Mouse (Mus musculus) gastrocnemius, postnatal 14 days (tissue): ENCODE measurements around the gene Kcnk5. TPM values are rescaled to one million over a fixed set of nuclear protein-coding genes. Genes with fewer than 3 reads are reported as not detected.
A peak's percentile ranks its signal among the peaks of the same experiment; 100 is the strongest.

Source experiments
- DNase-seq: peaks from one replicate; pipeline ENCODE4 v3.0.0; 2021; ENCODE audit warnings: mixed read lengths
- intact Hi-C: fragments of 180-260 bp; cut with DNase I; formaldehyde crosslinking; loops from one replicate; pipeline ENCODE4 v1.15.1; 2025; ENCODE audit warnings: low total_unique reads
- long read RNA-seq, 2 experiments: library from polyadenylated mRNA; stranded (forward); transcript quantifications; one replicate each; pipeline ENCODE4 v2.0.0; 2021
- total RNA-seq, 2 experiments: library from RNA; stranded (reverse); gene quantifications; 2 replicates each; pipeline ENCODE4 v1.2.3; 2021

Kcnk5 gene
- total RNA-seq = 1 to 10 TPM in 1 of 2 experiments, under 1 TPM in 1; 0.53 to 1.1 TPM
- long read RNA-seq, experiment 1 = 0 reads
- long read RNA-seq, experiment 2, partial matches to known transcripts = 0 of 1 reads
- long read RNA-seq, experiment 2, other reads (novel, unspliced or antisense) = 0 of 1 reads

DNA sequence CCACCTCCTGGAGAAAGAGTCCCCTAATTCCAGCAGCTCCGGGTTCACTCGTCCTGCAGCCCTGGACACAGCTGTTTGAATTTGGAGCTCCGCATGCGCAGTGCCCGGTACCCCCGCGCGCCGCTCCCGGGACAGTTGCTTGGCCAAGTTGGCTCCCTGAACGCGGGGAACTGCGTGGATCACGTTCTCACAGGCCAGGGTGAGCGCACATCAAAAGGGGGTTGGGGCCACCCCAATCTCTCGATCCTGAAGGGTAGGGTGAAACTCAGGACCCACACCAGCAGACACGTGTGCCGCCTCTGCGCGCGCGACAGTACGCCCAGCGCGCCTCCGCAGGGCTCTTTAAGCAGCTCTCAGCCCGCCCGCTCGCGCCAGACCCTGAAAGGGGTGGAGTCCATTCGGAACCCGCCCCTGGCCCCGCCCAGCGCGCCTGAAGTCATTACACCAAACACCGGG, at the start of gene Kcnk5:
TSS of gene Kcnk5 (minus strand) at position 344 of the 456 bp plus-strand sequence.
- DNase-seq = peak; percentile 88
- intact Hi-C loops = no loop called here

DNA sequence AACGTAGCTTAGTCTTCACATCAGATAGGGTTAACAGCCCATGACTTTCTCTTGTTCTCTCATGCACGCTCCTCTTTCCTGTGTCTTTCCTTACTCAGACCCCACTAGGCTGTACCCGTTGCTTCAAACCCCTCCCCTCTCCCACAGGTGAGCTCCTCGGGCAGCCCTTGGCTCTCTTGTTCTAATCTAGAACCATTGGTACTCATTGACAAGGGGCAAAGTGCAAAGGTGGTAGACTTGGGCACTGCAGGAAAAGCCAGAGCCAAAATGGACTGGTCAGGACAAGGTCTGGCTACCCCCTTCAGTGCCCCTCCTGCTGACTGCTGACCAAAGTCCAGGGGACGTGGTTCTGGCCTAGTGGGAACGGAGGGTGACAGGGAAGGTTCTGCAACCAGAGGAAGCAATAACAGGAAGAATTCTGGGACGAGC, 48.5 kb upstream of the Kcnk5 start:
- intact Hi-C loops = no loop called here

DNA sequence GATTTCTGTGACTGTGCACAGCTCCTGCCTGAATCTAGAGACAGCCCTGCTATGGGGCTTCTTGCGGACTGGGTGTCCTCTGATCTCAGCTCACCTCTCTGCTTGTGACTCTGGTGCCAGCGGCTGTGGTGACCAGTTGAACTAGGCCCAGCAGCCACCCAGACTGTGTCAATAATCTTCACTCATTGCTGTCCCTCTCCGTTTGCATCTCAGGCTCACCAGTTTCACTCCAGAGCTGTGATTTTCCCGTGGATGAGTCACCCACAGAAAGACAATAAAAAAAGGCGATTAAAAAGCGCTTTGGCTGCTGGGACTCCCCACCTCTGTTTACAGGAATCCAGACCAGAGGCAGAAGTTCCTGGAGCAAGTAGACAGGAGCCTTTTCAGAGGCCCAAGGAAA, 47.8 kb upstream of the Kcnk5 start:
- intact Hi-C loops = no loop called here
- no peak for DNase-seq

More for the DNA sequence above, 48.5 kb upstream of the Kcnk5 start:
- no peak for DNase-seq

- intact Hi-C loops = no loop called here
- DNase-seq = peak; percentile 23
Measured at GRCm38 (mm10) chr14:20228336-20228735, 46.7 kb upstream of the Kcnk5 start.

DNA sequence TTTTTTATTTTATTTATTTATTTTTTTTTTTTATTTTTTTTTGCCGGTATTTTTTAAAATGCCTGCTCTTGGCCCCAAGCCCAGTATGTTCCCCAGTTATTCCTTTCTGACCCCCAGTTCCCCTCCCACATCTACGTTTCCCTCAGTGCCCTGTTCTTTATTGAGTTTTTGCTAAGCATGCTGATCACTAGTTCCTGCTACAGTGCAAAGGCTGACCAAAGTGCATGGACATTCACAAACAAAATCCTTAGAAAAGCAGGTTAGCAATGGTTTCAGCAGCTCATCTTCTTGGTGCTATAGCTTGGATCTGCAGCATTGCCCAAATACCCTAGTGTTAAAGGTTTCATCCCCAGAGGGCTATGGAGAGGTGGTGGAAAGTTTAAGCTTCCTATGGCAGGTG, 45.4 kb upstream of the Kcnk5 start:
- DNase-seq = no peak

GRCm38 (mm10) chr14:20226488-20226887, 44.9 kb upstream of the Kcnk5 start:
- intact Hi-C loops = no loop called here
- DNase-seq = no peak

More for the DNA sequence above, 45.4 kb upstream of the Kcnk5 start:
- intact Hi-C loops = no loop called here

GRCm38 (mm10) chr14:20225525-20225924, 43.9 kb upstream of the Kcnk5 start:
- intact Hi-C loops = no loop called here
- no peak for DNase-seq

DNA sequence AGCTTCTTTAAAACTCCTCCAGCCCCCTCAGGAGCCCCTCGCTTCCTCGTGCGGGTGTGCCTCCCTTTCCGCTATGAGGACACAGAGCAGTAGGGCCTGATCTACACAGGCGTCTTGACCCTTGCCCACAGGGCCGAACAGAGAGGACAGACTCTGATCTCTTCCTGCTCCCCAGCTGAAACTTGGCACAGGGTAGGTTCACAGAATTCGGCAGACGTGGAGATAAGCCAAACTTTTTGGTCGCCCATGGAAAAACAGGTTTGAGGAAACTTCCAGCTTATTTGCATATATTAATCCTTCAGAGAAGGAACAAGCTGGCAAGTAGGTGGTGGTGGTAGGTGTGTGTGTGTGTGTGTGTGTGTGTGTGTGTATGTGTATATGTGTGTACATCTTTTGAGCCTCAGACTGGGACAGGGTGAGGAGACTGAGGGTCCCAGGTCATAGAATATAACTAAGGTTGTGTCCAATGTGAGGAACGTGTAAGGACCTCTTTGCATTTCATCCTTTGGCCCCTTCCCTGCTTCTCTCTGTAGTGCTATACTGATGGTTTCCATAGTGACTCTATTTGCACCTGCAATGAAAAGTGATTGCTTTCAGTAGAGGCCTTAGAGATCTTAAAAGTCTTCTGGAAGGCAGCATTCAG, 43.1 kb upstream of the Kcnk5 start:
- intact Hi-C loops = no loop called here
- DNase-seq = no peak

- DNase-seq = no peak
- intact Hi-C loops = no loop called here
Measured at GRCm38 (mm10) chr14:20224163-20224562, 42.6 kb upstream of the Kcnk5 start.

DNA sequence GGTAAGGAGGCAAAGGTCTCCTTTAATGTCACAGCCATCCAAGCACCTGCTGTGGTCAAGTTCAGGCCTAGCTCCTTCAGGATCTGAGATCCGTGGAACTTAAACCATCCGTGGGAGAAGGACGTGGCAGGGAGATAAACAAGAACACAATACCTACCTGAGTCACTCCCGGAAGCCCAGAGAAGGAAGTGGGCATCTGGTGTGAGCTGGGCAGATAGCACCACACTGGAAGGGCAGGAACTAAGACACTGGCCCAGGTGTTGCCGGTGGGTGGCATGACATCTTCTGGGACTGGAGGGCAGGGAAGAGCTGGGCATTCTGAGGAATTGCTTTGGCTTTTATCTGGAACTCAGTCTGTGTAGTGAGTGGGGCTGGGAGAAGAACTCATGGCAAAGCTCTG, 41.6 kb upstream of the Kcnk5 start:
- DNase-seq = no peak

DNA sequence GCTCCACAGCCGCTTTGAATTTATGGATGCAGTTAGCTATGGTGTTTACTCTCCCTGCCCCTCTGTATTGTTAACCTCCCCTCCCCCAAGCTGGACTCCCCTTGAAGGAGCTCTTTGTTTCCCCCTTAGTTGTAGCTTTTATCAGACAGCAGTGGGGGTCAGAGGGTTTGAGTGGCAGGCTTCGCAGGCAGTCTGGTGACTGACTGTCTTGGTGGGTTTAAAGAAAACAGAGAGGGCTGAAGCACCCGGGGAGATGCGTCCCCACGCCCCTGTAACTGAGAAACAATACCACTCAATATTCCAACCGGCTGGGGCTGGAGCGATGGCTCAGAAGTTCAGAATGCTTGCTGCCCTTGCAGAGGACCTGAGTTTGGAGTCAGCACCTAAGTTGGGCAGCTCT, 39.5 kb upstream of the Kcnk5 start:
- intact Hi-C loops = no loop called here
- no peak for DNase-seq

More for the DNA sequence above, 41.6 kb upstream of the Kcnk5 start:
- intact Hi-C loops = no loop called here

DNA sequence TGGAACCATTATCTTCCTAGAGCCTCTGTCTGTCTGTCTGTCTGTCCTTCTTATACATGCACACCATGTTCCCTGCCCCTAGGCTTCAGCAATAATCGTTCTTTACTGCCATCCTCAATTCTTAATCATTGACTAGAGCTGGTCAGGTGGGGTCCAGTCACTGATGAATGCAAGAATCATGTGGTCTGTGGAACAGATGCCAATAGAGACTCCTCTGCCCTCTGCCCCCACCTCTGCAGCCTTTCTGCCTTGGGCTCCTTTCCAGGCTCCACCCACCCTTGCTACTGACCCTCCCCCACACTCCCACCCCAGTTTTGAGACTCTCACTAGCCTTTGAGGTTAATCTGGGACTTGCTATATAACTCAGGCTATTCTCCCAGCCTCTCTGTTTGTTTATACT, 38.2 kb upstream of the Kcnk5 start:
- no peak for DNase-seq
- intact Hi-C loops = no loop called here

DNA sequence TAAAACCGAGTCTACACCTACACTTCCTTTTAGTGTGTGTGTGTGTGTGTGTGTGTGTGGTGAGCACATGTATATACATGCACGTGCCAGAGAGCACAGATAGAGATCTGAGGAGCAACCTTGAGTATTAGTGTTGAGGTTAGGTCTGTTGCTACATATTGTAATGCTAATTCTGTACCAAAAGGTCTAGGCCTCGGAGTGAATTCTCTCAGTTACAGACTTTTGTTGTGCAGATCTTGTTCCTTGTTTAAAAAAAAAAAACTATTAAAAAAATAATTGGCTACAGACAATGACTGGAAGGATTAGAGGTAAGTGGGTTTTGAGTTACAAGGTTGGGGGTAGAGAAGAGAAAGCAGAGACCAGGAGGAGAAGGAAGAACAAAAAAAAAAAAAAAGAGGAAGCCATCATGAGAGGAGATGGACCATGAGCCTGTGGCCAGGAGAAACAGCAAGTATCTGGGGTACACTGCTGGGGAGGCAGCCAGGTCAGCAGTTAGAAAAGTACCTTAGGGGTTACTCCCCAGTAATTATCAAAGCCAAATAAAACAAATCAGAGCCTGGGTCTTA, 35.8 kb upstream of the Kcnk5 start:
- no peak for DNase-seq

DNA sequence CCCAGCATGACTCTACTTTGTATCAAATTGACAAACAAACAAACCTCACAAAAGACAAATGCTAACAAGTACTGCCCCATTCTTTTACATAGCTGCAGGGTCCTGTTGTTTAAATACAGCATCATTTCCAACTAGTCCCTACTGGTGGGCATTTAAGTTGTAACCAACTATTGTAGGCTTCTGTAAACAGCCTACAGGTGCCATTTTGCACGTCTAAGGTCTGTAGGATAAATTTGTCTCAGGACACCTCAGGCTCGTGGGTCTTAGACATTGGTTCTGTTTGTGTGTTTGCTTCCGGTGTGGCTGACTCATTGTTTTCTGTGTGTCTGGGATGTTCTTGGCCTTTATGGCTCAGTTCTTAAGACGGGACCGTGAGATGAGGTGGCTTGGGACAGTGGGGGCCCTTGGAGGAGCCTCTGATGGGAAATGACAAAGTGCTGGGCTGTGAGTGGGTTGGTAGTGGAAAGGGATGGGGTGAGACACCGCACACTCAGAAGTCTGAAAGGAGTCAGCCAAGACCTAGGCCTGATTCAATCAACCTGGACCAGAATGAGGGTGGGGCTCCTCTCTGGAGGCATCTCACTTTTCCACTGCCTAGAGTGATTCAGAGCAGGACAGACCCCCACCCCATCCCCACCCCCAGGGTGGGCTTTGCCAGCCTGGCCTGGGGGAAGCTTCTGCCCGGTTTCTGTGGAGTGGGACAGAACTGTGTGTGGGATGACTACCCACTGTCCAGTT, 35.1 kb upstream of the Kcnk5 start:
- DNase-seq = no peak
- intact Hi-C loops = no loop called here

More for the DNA sequence above, 35.8 kb upstream of the Kcnk5 start:
- intact Hi-C loops = no loop called here

GRCm38 (mm10) chr14:20215826-20216225, 34.2 kb upstream of the Kcnk5 start:
- no peak for DNase-seq
- intact Hi-C loops = no loop called here

GRCm38 (mm10) chr14:20214125-20214524, 32.5 kb upstream of the Kcnk5 start:
- intact Hi-C loops = no loop called here
- DNase-seq = no peak

DNA sequence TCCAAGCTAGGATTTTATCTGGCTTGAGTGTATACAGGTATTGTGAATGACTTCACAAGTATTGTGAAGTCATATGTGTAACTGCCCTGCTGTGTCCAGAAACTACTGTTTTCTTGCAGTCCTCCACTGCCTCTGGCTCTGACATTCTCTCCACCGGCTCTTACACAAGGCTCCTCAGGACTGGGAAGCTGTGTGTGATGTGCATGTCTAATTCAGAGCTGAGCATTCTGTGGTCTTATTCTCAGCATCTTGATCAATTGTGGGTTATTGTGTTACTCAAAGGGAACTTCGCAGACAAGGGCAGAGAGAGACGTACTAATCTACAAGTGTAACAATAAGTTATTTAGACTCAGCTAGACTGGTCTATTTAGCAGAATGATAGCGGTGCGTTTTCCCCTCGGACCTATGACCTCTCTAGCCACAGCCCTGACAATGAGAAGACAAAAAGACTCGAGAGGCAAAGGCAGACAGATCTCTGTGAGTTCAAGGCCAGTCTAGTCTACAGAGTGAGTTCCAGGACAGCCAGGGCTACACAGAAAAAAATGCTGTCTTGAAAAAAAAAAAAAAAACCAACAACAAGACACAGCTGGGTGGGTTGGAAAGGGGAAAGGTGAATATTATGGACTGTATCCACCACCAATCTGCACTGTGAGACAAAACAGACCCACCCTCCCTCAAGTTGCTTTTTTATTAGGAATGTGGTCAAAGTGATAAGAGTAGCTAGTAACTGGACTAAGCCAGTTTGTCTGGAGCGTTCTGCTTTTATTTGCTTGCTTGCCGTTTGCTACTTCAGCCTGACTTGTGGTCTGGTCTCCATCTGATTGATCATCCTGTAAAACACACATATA, 30.4 kb upstream of the Kcnk5 start:
- intact Hi-C loops = no loop called here
- DNase-seq = no peak

DNA sequence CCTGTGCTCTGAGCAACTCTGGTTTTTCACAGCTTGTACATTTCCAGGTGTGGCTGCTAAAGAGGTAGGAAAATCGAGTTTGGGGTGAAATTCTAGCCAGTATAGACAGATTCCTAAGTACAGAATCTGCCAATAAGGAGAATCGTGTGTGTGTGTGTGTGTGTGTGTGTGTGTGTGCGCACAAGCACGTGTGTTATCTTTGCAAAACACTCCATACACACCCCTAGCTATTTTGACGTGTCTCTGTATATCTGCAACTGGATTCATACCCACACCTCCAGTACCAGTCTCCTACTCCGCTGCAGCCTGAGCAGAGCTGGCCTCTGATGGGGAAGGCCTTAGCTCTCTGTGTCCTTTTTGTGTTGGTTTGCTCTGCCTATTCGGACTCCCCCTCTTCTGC, 28.3 kb upstream of the Kcnk5 start:
- DNase-seq = no peak
- intact Hi-C loops = no loop called here

DNA sequence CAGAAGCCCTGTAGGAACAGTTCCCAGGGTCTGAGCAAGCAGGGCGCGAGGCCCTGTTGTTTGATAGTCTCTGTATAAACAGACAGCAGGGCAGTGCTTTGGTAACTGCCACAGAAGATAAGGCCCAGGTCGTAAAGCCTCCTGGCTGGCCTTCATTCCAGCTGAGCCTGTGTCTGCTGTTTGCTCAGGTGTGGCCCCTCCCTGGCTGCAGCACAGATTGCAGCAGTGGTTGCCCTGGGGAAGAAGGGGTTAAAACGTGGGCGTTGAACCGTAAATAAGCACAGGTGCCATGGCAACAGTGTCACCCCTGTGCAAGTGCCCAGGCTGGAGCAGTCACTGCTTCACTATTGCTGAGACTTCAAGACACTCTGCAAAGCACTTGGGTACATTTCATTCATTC, 26.8 kb upstream of the Kcnk5 start:
- intact Hi-C loops = no loop called here
- DNase-seq = no peak

DNA sequence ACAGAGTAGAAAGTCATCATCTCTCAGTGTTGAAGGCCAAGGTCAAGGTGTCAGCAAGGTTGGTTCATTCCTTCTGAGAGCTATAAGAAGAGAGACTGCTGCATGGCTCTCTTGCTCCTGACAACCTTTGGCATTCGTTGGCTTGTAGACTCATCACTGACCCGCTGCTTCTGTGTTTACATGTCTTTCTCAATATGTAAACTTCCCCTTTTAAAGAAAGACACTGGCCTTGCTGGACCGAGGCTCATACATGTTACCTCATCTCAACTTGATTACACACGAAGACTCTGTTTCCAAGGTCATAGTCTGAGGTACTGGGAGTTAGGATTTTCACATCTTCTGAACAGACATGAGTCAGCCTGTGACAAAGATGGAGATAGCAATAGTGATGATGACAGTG, 24.1 kb upstream of the Kcnk5 start:
- intact Hi-C loops = no loop called here

More for the DNA sequence above, 24.1 kb upstream of the Kcnk5 start:
- DNase-seq = no peak
